Mouse (Mus musculus) kidney, adult 2 months (tissue): Measurements from ENCODE around the gene Fbxl15. TPM values are rescaled to one million over a fixed set of nuclear protein-coding genes. Genes with fewer than 3 reads are reported as not detected.

Experiments
- DNase-seq: peaks from one replicate; pipeline ENCODE4 v3.0.0; 2021
- H3K27ac ChIP-seq: fragments of 200-500 bp; 2 replicates; pipeline ENCODE4 v1.5.1; 2012; ENCODE audit warnings: low read depth, low read length, control low read depth, inconsistent platforms; ENCODE audit not compliant: insufficient read depth
- H3K27me3 ChIP-seq: fragments of 200-500 bp; replicated peaks from 2 replicates; pipeline ENCODE4 v1.6.1; 2012; ENCODE audit warnings: mild to moderate bottlenecking, moderate library complexity, low read length, inconsistent platforms; ENCODE audit not compliant: control insufficient read depth, insufficient read depth
- H3K36me3 ChIP-seq: fragments of 200-500 bp; 2 replicates; pipeline ENCODE4 v1.6.1; 2012; ENCODE audit warnings: mild to moderate bottlenecking, moderate library complexity, low read length, inconsistent platforms; ENCODE audit not compliant: control insufficient read depth, insufficient read depth
- H3K4me1 ChIP-seq: fragments of 200-500 bp; 2 replicates; pipeline ENCODE4 v1.6.1; 2011; ENCODE audit warnings: low read length; ENCODE audit not compliant: control insufficient read depth, insufficient read depth
- H3K4me3 ChIP-seq: fragments of 200-500 bp; 2 replicates; pipeline ENCODE4 v1.5.1; 2011; ENCODE audit warnings: mild to moderate bottlenecking, low read depth, low read length, control low read depth; ENCODE audit not compliant: insufficient read depth
- CTCF ChIP-seq: fragments of 200-500 bp; conservative IDR thresholded peaks from 2 replicates; pipeline ENCODE4 v1.5.1; 2011; ENCODE audit warnings: low read depth, mild to moderate bottlenecking, control low read depth, low read length, moderate library complexity, mixed read lengths; ENCODE audit not compliant: insufficient read depth, insufficient read length
- POLR2A ChIP-seq: fragments of 200-500 bp; IDR thresholded peaks from one replicate; pipeline ENCODE4 v1.6.1; 2011; ENCODE audit warnings: low read depth, low read length, control low read depth
- WGBS: fragments of 180-500 bp; shearing (Covaris S2); methylation state at CpG from one replicate; pipeline ENCODE4 v1.1.7; 2018; 5-methylcytosine and 5-hydroxymethylcytosine counted together
- polyA plus RNA-seq: library from polyadenylated mRNA; depleted of rRNA; stranded (reverse); fragments of >200 nt; gene quantifications from 2 replicates; pipeline ENCODE4 v1.2.3, GENCODE M21; 2012

The Fbxl15 gene
- polyA plus RNA-seq, 1 experiment = 26.1 TPM

DNA sequence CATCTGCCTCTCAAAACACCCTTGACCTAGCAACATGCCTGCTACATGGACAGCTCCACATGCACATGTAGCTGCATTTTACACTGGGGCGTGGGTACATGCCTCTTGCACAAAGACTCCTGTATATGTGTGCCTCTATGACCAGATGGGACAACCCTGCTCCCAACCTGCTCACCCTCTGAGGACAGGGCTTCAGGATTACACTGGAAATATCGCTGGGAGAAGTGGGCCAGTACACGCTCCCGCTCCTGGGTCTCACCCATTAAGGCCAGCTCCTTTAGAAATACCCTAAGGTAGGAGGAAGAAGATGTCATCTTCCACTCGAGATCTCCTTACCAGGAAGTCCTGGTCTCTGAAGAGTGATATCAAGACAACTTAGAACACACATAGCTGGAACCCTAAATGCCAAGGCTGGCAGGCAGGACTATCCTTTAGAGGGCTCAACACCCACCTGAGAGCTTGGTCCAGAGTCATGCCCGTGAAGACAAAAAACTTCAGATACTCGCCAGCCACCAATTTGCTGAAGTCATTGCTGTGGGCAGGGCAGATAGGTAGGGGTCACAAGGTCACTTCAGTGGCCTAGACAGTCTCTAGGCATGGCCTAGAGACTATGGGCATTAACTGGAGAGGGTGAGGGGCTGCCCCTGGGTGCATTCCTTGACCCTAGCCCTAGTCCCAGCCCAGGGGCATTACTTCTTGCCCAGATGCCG is 7.8 kb upstream of the Fbxl15 start:
- no peaks in the 10 kb centered on the region for H3K4me1 ChIP-seq
- H3K4me3 ChIP-seq = no peak overlapping the region
- H3K27me3 ChIP-seq = no peaks in the 10 kb centered on the region
- no peak for TF ChIP-seq CTCF
- TF ChIP-seq POLR2A = no peak
- WGBS = 79% methylated on average over 8 of the region's 8 CpGs
- no peak overlapping the region for H3K27ac ChIP-seq
- no peak for DNase-seq
- no peaks in the 10 kb centered on the region for H3K36me3 ChIP-seq

GRCm38 (mm10) chr19:46321101-46321943 is 6.7 kb upstream of the Fbxl15 start:
- H3K27me3 ChIP-seq = no peaks in the 10 kb centered on the region
- H3K36me3 ChIP-seq = no peaks in the 10 kb centered on the region
- no peaks in the 10 kb centered on the region for H3K4me1 ChIP-seq
- no peak overlapping the region for H3K4me3 ChIP-seq
- no peak overlapping the region for H3K27ac ChIP-seq
- WGBS = 41% methylated on average over 6 of the region's 6 CpGs
- DNase-seq = no peak
- TF ChIP-seq CTCF = no peak
- TF ChIP-seq POLR2A = no peak

DNA sequence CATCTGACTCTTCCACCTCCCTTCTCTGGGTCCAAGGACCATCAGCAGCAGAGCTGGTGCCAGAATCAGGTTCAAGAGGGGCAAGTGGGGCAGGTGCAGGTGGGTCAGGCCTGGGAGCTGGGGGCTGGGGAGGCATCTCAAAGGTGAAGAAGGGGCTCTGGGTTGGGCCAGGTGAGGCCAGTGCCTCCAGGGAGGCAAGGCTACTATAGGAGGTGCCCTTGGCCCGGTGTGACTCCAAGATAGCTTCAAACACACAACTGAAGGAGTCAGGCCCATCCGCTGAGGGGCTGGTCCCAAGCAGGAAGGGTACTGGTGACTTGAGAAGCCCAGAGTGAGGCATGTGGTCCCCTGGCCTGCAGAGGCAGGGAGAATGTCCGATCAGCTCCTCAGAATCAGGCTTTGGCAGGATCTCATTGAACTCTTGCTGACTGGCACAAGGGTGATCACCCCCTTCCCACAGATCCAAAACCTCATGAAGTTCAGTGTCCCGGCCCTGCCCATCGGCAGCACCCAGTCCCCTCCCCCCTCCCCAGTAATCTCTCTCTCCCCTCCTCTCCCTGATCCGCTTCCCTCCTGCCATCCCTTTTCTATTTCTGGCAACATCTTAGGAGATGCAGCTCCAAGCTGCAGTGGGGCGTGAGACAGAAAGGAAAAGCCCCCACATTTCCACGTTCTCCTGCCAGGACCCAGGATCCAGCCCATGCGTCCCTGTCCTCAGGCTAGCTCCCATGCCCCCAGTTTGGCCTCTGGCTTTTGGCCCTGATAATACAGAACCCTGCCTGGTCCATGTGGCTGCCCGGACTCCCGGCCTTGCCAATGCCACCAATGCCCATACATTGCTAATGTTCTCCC is 5.6 kb upstream of the Fbxl15 start:
- Histone ChIP-seq H3K4me3 (no peak overlapping the region), H3K36me3 (no peaks in the 10 kb centered on the region), H3K27me3 (no peaks in the 10 kb centered on the region), H3K27ac (no peak overlapping the region), H3K4me1 (peaks cover 4% of the 10 kb centered on the region; the same call in 1 of the 2 replicates)
- 63% methylated on average over 11 of the region's 11 CpGs for WGBS
- no peak for TF ChIP-seq POLR2A
- TF ChIP-seq CTCF = no peak
- DNase-seq = no peak

DNA sequence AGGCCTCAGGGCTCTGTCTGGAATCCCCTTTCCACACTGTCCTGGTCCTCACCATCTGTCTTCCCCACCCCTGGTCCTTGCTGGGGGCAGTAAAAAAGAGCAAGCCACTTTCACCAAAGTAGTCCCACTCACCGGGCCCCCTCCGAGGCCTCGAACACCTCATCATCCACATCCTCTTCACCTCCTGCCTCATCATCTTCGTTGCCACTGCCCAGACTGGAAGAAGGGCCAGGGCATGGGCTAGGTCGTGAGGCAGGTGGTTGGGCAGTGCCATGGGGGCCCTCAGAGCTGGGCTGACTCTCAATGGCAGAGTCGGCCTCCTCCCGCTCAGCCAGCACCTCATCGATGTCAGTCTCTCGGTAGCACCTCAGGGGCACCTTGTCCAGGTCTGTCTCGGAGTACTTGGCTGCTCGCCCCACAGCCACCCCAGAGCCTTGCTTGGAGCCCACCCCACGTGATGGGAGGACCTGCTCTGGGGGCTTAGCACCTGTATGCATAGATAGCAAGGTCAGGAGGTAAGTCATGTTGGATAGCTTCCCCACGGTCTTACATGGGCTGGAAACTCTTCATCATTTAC is 4.9 kb upstream of the Fbxl15 start:
- Histone ChIP-seq H3K4me1 (peaks cover 6% of the 10 kb centered on the region; the same call in 1 of the 2 replicates), H3K27me3 (no peaks in the 10 kb centered on the region), H3K27ac (no peak overlapping the region), H3K36me3 (no peaks in the 10 kb centered on the region), H3K4me3 (no peak overlapping the region)
- 72% methylated on average over 13 of the region's 13 CpGs for WGBS
- TF ChIP-seq CTCF (no peak), POLR2A (no peak)
- DNase-seq = no peak

GRCm38 (mm10) chr19:46323716-46324115 is 4.3 kb upstream of the Fbxl15 start:
- no peak for DNase-seq
- Histone ChIP-seq H3K4me1 (peaks cover 6% of the 10 kb centered on the region; the same call in 1 of the 2 replicates), H3K36me3 (no peaks in the 10 kb centered on the region), H3K4me3 (no peak overlapping the region), H3K27ac (no peak overlapping the region), H3K27me3 (no peaks in the 10 kb centered on the region)
- 64% methylated on average over 5 of the region's 5 CpGs for WGBS
- TF ChIP-seq CTCF = no peak
- TF ChIP-seq POLR2A = no peak

DNA sequence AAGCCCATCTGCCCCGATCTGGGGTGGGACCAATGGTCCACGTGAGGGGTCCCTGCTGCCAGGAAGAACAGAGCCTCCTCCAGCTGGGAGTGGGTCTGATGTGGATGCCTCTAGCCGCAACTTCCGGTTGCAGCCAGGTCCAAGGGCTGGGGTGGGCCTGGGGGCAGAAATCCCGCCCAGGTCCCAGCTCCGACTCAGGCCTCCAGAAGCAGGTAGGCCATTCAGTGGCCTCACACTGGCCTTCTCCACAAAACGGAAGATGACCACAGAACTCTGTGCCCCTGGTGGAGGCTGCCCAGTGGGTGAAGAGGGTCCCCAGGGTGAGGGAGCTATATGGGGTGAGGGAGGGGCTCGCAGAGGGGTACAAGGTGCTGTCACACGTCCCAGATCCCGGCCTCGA is 3.6 kb upstream of the Fbxl15 start:
- WGBS = 69% methylated on average over 11 of the region's 11 CpGs

More for the DNA sequence above, 3.6 kb upstream of the Fbxl15 start:
- Histone ChIP-seq H3K36me3 (no peaks in the 10 kb centered on the region), H3K27me3 (no peaks in the 10 kb centered on the region), H3K4me3 (no peak overlapping the region), H3K27ac (no peak overlapping the region), H3K4me1 (peaks cover 6% of the 10 kb centered on the region; the same call in 1 of the 2 replicates)
- DNase-seq = no peak
- no peak for TF ChIP-seq CTCF
- TF ChIP-seq POLR2A = no peak
